Comparison of ENCODE assay signal across 23 mouse cellular contexts in the genomic region with DNA sequence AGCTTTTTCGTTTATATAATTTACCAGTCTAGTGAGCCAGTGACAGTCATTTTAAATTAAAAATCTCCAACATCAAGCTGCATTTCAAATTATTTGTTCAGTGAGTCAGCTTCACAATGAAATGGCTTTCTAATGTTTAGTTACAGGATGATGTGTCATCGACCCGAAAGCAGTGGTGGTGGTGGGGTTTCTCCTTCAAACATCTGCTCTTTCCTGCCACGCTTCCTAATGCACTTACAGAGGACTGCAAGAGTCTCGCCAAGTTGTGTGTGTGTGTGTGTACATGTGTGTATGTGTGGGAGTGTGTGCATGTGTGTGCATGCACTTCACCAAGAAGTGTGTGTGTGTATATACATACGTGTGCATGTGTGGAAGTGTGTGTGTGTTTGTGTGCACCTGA.
"Had no signal": no experiment of that assay in that cellular context is flagged by ENCODE, and none has a peak within 500 bp of the region (broad histone marks: within the 10 kb centered on the region; RNA-seq: fewer than 3 reads in every experiment).

No protein-coding gene starts in this region.

- H3K27me3 ChIP-seq: kidney, embryonic 15.5 days; limb, embryonic 12.5 days; limb, embryonic 15.5 days; lung, embryonic 15.5 days; midbrain, embryonic 12.5 days; neural tube, embryonic 13.5 days; stomach, embryonic 15.5 days had no signal

- DNase-seq: kidney, adult 2 months; kidney, postnatal 10 days; kidney, postnatal 36 days; left cerebral cortex, postnatal 4 days; liver, postnatal 0 days; lung, postnatal 10 days; lung, postnatal 4 days; retina, postnatal 1 day; right cerebral cortex, postnatal 25 days; spleen, adult 18-20 months; thymus, postnatal 25 days had no signal

- H3K36me3 ChIP-seq: kidney, embryonic 15.5 days; limb, embryonic 12.5 days; limb, embryonic 15.5 days; lung, embryonic 15.5 days; midbrain, embryonic 12.5 days; neural tube, embryonic 13.5 days; stomach, embryonic 15.5 days had no signal

- H3K4me2 ChIP-seq: kidney, embryonic 15.5 days; limb, embryonic 12.5 days; limb, embryonic 15.5 days; liver, embryonic 11.5 days; lung, embryonic 15.5 days; midbrain, embryonic 12.5 days; neural tube, embryonic 13.5 days; stomach, embryonic 15.5 days had no signal

- H3K9ac ChIP-seq: kidney, embryonic 15.5 days; limb, embryonic 12.5 days; limb, embryonic 15.5 days; liver, embryonic 14.5 days; liver, postnatal 0 days; lung, embryonic 15.5 days; midbrain, embryonic 12.5 days; neural tube, embryonic 13.5 days; stomach, embryonic 15.5 days had no signal

- H3K4me1 ChIP-seq: limb, embryonic 12.5 days; limb, embryonic 15.5 days; lung, embryonic 15.5 days; midbrain, embryonic 12.5 days; neural tube, embryonic 13.5 days had no signal

- ATAC-seq: intestine, postnatal 0 days; liver, postnatal 0 days; midbrain, embryonic 16.5 days had no signal

- H3K4me3 ChIP-seq: kidney, embryonic 15.5 days; limb, embryonic 12.5 days; limb, embryonic 15.5 days; lung, embryonic 15.5 days; midbrain, embryonic 12.5 days; myocyte; neural tube, embryonic 13.5 days; stomach, embryonic 15.5 days had no signal

- H3K9me3 ChIP-seq: kidney, embryonic 15.5 days; limb, embryonic 12.5 days; limb, embryonic 15.5 days; lung, embryonic 15.5 days; midbrain, embryonic 12.5 days; neural tube, embryonic 13.5 days; stomach, embryonic 15.5 days had no signal

- H3K27ac ChIP-seq: kidney, embryonic 15.5 days; limb, embryonic 12.5 days; limb, embryonic 15.5 days; liver, embryonic 14.5 days; lung, embryonic 15.5 days; midbrain, embryonic 12.5 days; neural tube, embryonic 13.5 days; stomach, embryonic 15.5 days had no signal
